Mouse (Mus musculus) R1 (cell line): ENCODE data around the gene Adcyap1r1.

ENCODE experiments used
- DNase-seq: peaks from one replicate; pipeline ENCODE4 v3.0.0-alpha.2; 2018; ENCODE audit warnings: low read depth, low spot score

Adcyap1r1 gene

DNA sequence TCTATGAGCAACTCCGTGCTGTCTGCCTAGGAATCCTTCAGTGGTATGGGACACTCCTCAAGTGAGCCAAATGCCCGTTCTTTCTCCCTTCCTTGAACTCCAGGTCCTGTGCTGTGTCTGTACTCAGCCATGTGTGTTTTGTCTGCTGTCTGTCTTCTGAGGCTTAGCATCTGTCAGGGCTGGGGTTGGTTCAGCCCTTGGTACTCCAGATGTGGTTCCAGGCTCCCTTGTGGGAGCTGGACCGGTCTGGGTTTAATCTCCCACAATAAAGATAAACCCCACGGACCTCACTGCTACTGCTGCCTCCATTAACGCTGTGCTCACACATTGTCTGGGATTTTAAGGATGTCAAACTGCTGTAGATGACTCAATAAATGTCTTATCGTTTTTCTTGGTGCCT, 49.3 kb downstream of the Adcyap1r1 start:
- no peak for DNase-seq

- no peak for DNase-seq
These were observed 50.5 kb downstream of the Adcyap1r1 start for GRCm38 (mm10) chr6:55502309-55502708.

DNA sequence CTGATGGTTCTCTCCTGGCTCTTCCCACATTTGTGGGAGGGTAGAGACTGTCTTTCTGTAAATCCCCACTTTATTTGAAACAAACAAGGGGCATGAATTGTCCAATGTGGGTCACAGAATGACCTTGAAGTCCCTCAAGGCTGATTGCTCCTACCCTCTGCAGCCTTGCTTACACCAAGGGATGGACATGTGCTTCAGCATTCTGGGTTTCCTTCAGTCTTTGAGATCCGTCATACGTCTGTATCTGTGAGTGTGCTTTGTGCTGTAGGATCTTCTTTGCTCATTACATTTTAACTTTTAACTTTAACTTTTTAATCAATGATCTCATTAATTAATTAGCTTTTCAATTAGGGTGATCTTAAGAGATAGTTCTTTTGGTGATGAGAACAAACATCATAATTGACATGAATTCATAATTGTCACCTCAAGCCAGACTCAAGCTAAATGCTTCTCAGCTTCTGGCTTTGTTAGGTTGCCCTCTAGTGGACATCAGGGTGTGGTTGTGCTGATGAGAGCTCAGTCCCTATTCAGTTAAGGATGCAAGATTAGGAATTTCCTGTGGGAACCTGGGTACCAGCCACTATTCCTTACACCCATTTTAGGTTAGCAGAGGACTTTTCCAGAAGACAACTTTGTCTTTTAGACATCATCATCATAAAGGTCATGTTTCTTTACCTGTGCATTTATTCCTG, 53.2 kb downstream of the Adcyap1r1 start:
- DNase-seq = peak; percentile 57

- peak; percentile 24 for DNase-seq
These were observed 54.7 kb downstream of the Adcyap1r1 start for GRCm38 (mm10) chr6:55506519-55506918.

GRCm38 (mm10) chr6:55509130-55509870, 57.5 kb downstream of the Adcyap1r1 start:
- DNase-seq = no peak

- DNase-seq = peak; percentile 54
These were observed 59.7 kb downstream of the Adcyap1r1 start for GRCm38 (mm10) chr6:55511212-55512065.

DNA sequence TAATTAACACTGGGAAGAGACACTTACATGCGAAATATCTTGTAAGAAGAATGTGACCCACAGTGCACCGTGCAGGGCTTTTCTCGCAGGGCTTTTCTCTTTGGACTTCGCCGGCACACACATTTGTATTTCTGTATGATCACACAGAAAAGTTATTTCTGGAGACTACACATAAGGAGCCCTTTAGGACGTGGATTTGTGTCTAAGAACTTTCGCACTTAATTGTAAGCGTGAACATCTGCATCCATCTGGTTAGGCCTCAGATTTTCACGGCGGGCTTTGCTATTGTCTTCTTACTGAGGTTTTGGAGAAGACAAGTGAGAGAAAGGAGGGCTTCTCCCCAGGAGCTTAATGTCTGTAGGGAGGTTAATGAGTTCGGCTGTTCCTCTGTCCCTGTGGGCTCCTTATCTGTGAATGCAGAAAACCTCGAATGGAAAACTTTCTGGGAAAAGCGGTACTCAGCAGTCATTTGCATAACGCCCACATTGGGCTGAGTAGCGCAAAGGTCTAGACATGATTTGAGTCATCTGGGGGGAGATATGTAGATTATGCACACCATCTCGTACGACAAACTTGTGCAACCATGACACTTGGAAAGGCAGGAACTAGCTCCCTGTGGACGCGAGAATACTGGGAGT, 60.4 kb downstream of the Adcyap1r1 start:
- DNase-seq = peak; percentile 8

- peak; percentile 79 for DNase-seq
These were observed 61.7 kb downstream of the Adcyap1r1 start for GRCm38 (mm10) chr6:55513477-55513876.

- peak; percentile 84 for DNase-seq
These were observed 67.9 kb downstream of the Adcyap1r1 start for GRCm38 (mm10) chr6:55519605-55520201.

- DNase-seq = peak; percentile 68
These were observed 68.7 kb downstream of the Adcyap1r1 start for GRCm38 (mm10) chr6:55520237-55521095.

- no peak for DNase-seq
These were observed 84.7 kb downstream of the Adcyap1r1 start for GRCm38 (mm10) chr6:55536469-55536868.

DNA sequence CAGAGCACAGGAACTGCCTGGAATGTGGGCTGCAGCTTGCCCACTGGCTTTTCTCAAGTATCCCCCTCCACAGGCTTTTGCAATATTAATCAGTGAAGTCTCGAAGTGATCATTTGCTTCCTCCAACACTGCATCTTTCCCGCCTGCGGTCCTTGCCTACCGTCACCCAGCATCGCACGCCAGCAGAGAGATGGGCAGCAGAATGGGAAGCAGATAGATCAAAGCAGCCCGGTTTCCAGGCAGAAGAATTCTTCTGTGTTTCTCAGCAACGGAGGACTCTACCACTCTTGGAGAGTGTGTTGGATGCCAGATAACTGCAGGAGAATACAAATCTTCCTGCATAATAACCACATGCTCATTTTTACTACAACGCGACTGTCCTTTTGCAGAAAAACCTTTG, 87.4 kb downstream of the Adcyap1r1 start:
- no peak for DNase-seq

- no peak for DNase-seq
These were observed 90.6 kb downstream of the Adcyap1r1 start for GRCm38 (mm10) chr6:55542359-55542758.

- no peak for DNase-seq
These were observed 91.6 kb downstream of the Adcyap1r1 start for GRCm38 (mm10) chr6:55543345-55543744.

DNA sequence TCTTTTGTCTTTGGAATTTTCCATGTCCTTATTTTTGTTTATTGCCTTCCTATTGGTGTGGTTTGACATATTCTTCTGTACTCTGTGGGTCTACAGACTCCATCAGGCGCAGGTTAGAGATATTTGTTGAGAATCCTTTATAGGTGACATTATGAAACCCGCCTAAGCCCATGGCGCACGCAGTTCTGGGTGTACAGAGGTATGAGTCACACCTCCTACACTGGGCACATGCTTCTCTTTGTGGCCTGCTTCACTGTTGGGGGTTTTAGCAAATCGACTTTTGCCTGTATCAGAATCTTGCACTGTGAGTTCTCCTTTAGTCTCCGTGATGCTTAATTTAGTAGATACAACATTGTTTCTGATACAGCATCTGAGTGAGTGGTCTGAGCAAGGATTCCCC, 97.4 kb downstream of the Adcyap1r1 start:
- no peak for DNase-seq

DNA sequence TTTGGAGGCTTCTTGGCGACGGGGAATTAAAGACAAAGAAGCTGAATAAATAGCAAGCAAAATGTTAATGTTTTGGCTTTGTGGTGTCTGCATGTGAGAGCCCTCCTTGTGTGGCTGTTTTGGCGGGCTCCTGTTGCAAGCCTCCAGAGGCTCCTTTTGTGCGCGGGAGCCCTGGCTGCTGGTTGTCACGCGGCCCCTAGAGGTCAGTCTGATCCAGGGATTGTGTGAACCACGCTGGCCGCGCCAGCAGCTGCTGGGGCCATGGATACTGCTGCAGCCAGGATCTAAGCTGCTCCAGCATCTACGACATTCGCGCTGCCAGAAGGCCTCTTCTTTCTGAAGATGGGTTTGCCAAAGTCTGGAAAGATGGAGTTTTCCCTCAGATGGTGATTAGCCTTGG, 99.1 kb downstream of the Adcyap1r1 start:
- peak; percentile 61 for DNase-seq
